Mouse (Mus musculus): ENCODE results near the gene Ptprs.

DNA sequence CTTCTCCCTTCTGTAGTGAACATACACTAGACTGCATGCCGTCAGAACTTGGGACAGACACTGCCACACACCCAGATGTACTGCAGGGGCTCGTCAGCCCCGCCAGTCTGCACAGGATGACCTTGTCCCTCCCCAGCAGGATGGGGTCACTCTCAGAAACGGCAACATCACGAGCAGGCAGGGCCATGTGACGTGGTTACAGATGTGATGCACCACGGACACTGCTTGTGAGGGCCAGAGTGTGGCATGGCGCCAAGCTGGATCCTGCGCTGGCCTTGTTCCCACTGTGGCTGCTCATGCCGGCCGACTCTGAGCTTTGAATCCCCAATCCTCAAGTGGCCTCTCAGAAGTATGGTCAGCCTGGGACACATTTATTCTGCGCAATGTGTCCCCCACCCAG, 58.0 kb downstream of the Ptprs start:
- TF ChIP-seq CTCF (IDR thresholded peaks at IDR 0.05; ENCODE audit: control insufficient read depth, insufficient read depth, insufficient read length): no peak
- no peak for TF ChIP-seq MAX (IDR thresholded peaks at IDR 0.05)
- no peak for TF ChIP-seq MYOG (IDR thresholded peaks at IDR 0.05; ENCODE audit: control insufficient read depth, extremely low read depth, insufficient read length)
- TF ChIP-seq CEBPB (IDR thresholded peaks at IDR 0.05; ENCODE audit: low read depth): no peak
- no peak for TF ChIP-seq MYOD1 (IDR thresholded peaks at IDR 0.05; ENCODE audit: control insufficient read depth, insufficient read length, low read depth)
- no peak for TF ChIP-seq USF1 (IDR thresholded peaks at IDR 0.05; ENCODE audit: low read depth)

Data from C2C12 (cell line).